Mouse (Mus musculus): ENCODE data around the gene Rnft1.
"Not testable (repeated sequence)": the region's sequence is repeated elsewhere in the genome, so short reads cannot be mapped to it uniquely, and the experiment has no call there.

The Rnft1 gene

DNA sequence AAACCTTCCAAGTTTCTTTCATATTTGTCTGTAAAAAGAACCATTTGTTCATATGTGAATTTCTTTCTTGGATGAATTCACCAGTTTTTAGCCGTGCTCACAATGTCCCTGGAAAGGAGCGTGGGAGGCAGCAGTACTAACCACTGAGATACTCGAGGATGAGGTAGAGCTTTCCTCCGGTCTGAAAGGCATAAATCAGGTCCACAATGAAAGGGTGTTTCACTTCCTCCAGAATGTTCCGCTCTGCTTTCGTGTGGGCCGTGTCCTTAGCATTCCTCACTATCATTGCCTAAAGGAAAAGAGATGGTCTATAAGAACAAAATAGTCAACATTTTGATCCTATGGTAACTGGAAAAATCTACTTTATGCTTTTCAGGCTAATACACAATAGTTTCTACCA is 35.3 kb downstream of the Rnft1 start:
- DNase-seq (ENCODE audit: low read depth), result no peak

DNA sequence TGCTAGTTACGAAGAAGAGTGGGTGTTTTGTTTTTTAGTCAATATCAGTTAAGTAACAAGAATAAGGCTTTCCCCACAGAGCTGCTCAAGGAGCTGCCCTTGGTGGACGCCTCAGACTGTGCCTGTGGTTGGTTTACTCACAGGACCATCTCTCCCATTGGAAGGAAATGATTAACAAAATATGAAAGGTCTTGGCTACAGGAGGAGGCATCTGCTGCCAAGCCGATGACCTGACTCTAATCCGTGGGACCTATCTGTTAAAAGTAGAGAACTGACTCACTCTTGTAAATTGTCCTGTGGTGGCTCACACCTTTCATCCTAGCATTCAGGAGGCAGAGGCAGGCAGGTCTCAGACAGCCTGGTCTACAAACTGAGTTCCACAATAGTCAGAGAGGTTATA is 43.1 kb downstream of the Rnft1 start:
- no peak for DNase-seq (ENCODE audit: low read depth)

- DNase-seq (ENCODE audit: low read depth), result peak; percentile 51
These were observed 48.4 kb downstream of the Rnft1 start for GRCm38 (mm10) chr11:86532834-86533233.

- DNase-seq (ENCODE audit: low read depth), result not testable (repeated sequence)
These were observed 48.8 kb downstream of the Rnft1 start for GRCm38 (mm10) chr11:86533302-86533701.

DNA sequence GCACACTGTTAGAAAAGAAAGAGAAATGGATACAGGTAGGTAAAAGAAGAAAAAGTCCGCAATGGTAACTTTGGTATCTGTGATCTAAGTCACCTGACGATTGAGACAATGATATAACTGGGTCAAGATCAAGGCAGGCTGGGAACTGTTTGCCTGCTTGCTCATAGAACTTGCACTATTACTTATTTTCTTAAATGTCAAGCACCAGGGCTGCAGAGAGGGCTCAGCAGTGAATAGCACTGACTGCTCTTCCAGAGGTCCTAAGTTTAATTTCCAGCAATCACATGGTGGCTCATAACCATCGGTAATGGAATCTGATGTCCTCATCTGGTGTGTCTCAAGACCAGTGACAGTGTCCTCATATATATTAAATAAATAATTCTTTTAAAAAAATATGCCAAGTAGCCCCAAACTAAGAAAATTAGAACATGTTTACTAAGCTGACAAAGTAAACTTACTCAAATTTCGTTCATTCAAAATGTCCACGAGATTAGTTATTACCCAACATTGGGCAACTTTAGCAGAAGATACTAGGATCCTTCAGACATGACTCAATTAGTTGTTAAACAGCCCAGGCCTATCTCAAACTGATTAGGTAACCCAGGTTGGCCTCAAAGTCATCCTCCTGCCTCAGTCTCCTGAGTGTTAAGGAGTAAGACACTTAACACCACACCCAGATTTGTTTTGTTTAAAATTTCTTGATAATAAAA is 49.9 kb downstream of the Rnft1 start:
- no peak for DNase-seq (ENCODE audit: low read depth)

GRCm38 (mm10) chr11:86538786-86539185 is 54.3 kb downstream of the Rnft1 start:
- DNase-seq (ENCODE audit: low read depth), result peak; percentile 26

DNA sequence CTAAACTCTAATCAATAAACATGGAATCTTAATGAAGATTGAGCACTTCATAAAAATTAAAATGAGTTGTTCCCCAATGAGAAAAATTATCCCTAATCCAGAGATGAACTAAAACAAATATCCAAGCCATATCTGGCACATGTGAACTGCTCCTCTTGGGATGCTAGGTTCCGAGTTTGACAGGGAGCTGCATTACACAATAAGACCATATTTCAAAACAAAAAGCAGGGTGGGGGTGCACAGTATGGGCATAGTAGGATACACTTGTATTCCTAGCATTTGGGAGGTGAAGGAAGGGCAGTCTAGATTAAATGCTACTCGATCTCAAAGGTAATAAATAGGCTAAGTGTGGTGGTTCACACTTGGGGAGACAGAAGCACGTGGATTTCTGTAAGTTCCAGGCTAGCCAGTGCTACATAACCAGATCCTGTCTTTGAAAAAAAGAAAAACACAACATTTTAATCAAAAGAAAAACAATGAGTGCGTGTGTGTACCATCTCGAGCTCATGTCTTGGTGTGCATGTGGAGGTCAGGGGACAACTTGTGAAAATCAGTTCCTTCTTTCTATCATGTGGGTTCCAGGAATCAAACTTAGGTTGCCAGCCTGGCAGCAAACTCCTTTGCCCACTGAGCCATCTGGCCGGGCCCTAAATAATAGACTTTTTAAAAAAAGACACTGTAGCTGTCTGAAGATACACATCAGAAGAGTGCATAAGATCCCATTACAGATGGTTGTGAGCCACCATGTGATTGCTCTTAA is 55.4 kb downstream of the Rnft1 start:
- DNase-seq (ENCODE audit: low read depth), result no peak

DNA sequence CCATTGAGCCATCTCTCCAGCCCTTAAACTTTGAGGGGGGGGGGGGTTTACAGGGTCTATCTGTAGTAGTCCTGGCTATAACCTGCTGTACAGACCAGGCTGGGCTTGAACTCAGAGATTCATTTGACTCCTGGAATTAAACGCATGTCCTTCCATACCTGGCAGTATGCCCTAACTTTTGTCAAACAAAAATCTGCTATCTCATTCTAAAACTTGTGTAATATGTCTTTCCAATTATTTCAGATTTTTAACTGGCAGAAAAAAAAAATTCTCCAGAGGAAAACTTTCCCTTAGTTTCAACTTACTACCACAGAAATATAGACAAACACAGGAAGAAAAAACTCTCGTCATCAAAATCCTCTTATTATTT is 56.0 kb downstream of the Rnft1 start:
- no peak for DNase-seq (ENCODE audit: low read depth)

DNA sequence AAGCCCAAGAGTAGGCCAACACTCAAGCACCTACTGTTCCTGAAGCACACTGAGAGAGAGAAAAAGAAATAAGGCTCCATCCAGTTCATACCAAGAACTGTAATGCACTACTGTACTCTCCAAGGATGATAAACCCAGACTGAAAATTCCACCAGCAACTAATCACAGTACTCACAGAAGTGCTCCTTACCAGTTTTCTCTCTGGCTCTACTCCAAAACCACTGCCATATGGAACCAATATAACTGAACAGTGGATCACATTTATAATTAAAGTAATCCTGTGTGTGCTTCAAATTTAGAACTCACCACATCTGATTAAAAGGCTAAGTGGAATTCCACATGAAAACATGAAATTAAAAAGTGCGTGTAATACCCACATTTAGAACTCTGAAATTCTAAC is 58.4 kb downstream of the Rnft1 start:
- DNase-seq (ENCODE audit: low read depth), result no peak

DNA sequence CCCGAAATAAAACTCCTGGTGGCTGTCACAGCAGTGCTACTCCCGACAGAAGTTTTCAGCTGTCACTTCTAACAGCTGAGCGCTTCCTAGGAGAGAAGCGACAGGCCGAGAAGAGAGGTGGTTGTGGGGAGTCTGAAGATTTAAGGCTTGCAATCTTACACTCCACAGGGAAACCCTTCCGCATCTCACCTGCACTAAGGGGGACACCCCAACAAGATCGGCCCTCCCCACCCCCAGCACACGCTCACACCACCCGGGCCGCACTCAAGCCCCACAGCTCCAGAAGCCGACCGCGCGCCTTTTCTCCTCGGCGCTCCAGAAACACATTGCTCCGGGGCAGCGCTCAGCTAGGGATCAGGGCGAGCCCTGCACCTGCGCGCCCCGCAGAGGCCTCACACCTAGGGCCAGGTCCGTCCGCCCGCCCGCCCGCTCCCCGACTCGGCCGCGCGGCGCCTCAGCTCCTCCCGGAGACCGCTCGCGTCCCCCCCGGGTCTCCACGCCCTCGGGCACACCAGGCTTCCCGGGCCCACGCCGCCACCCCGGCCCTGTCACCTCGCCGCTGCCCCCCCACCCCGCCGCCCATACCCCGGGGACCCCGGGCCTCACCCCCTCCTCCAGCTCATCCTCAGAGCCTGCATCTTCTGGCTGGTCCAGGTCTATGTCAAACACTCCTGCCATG is 59.6 kb downstream of the Rnft1 start:
- DNase-seq (ENCODE audit: low read depth), result no peak

GRCm38 (mm10) chr11:86544639-86545299 is 60.3 kb downstream of the Rnft1 start, which contains the start of the genes Rps6kb1 and Tubd1:
Rps6kb1 (minus strand) TSS chr11:86544805.
Tubd1 (plus strand) TSS chr11:86544991.
- peak; percentile 100 for DNase-seq (ENCODE audit: low read depth)

DNA sequence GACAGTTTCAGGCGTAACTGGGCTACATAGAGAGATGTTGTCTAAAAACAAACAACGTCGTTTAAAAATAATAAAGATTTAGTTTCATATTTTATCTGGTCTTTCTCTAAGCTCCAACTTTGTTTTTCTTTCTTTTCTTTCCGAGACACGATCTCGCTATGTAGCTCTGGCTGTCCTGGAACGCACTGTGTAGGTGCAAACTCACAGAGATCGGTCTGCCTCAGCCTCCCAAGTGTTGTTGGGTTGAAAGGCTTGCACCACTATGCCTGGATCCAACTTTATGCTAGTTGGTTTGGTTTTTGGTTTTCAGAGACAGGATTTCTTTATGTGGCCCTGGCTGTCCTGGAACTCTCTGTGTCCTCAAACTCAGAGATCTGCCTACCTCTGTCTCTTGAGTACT is 61.1 kb downstream of the Rnft1 start:
- DNase-seq (ENCODE audit: low read depth), result no peak

- DNase-seq (ENCODE audit: low read depth), result peak; percentile 42
These were observed 63.0 kb downstream of the Rnft1 start for GRCm38 (mm10) chr11:86547412-86547811.
